Mouse (Mus musculus) forelimb bud, embryonic 11.5 days (tissue): ENCODE measurements at regions not wholly inside any gene's neighbourhood (a gene's known extent, or its start where the extent isn't known, plus 50 kb on each side); places are given as distances from the start of the nearest gene placed in this dataset.

Experiments
- DNase-seq: peaks from one replicate; pipeline ENCODE4 v3.0.0-alpha.2; 2012; ENCODE audit warnings: low read depth, low spot score

DNA sequence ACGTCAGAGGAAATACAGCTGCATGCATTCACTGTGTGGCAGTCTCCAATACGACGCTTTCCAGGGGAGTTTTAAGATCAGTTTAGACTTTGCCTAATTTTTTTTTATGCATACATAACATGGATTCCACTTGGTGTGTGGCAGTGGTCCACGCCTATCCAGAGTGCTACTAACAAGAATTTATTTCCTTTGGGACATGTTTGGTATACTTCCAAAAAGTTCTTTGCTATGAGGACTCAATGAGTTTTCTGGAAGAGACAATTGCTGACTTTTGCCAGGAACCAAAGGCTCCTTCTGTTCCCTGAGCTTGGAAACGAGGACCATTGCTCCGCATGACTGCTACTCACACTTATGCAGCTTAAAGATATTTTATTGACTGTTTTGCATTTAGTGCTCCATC is 59.2 kb downstream of the Marcks start:
- DNase-seq: no peak

GRCm38 (mm10) chr10:37078439-37078838 is 60.3 kb downstream of the Marcks start:
- DNase-seq: peak; percentile 13

DNA sequence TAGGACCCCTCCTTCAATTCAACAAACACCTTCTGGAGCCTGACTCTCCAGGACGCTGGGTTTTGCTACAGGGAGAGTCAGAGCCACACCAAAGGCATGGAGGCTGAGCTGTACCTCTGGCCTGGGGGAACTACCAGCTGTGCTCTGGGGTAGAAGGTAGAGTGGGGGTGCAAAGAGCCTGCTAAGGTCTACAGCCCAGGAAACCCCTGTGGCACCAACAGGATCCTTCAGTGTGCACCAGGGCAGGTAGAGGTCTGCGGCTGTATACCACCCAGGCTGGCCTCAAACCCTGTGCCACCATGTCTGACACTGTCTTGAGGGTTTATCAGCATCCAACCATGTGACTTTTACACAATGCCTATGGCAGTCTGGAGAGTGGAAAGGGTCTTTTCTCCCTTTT is 61.0 kb downstream of the Marcks start:
- no peak for DNase-seq

- peak; percentile 65 for DNase-seq
Observed at GRCm38 (mm10) chr10:37072834-37073233, 65.9 kb downstream of the Marcks start.

GRCm38 (mm10) chr10:37072061-37072460 is 66.7 kb downstream of the Marcks start:
- DNase-seq: no peak

GRCm38 (mm10) chr10:37071420-37071819 is 67.3 kb downstream of the Marcks start:
- no peak for DNase-seq
